Mouse (Mus musculus): ENCODE results near the gene Atic.
A peak's percentile ranks its signal among the peaks of the same experiment; 100 is the strongest.

Gene Atic

DNA sequence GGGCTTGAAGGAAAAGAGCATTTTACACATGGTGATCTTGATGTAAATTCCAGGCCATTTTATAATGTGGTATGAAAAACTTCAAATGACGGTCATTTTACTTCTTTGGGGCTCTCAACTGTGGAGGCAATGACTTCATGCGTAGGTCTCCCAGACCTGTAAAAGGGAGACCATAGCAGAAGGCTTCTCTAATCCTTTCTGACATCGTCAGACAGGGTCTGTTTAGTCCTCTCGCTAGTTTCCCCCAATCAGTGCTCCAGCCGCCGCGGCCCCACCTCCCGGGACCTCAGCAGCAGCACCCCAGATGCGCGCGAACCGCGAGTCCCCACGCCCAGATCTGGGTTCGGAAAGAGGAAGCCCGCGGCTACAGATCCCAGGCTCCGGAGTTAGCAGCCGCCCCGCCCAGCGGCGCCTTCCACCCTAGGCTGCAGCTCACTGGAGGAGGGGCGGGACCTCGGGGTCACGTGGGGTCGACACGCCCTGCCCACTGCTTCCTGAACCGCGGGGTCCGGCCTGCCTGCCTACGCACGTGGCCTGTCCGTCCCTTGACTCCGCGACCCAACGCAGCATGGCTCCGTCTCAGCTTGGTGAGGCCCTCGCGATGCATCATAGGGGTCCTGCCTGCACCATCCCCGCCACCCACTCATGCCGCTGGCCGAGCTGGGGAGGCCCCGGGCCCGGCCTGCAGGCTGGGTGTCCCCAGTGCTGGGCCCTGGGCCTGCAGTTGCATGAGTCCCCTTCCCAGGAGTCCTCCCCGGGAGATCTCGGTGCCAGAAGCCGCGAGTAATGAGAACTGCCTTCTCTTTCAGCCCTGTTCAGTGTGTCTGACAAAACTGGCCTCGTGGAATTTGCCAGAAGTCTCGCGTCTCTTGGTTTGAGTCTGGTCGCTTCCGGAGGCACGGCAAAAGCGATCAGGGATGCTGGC lies at the start of gene Atic:
Gene Atic, plus strand, starts transcription at position 463 of the 925 bp plus-strand sequence.
- DNase-seq: peak; percentile 93

GRCm38 (mm10) chr1:71507251-71507650 lies 49.7 kb upstream of the Atic start:
- no peak for DNase-seq

GRCm38 (mm10) chr1:71515041-71515440 lies 41.9 kb upstream of the Atic start:
- DNase-seq: peak; percentile 5

GRCm38 (mm10) chr1:71528808-71529648 lies 27.9 kb upstream of the Atic start:
- no peak for DNase-seq

DNA sequence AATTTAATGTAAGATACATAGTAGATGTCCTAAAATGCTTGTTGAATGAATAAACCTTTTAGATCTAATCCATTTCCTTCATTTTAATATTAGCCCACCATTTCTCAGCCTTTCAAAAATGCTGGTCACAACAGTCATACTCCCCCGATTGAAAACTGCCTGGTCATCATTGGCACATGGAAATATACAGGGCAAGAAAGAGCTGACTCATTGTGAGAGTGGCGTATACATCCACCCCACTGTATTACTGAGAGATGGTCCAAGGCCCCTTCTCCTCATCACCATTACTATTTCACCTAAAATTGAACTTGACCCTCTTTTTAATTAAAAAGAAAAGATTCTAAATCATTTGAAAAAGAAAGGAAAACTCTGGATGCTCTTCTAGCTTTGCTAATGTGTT lies 26.2 kb upstream of the Atic start:
- DNase-seq: no peak

GRCm38 (mm10) chr1:71531653-71532052 lies 25.3 kb upstream of the Atic start:
- peak; percentile 60 for DNase-seq

- DNase-seq: no peak
These were observed 17.3 kb upstream of the Atic start for GRCm38 (mm10) chr1:71539641-71540040.

DNA sequence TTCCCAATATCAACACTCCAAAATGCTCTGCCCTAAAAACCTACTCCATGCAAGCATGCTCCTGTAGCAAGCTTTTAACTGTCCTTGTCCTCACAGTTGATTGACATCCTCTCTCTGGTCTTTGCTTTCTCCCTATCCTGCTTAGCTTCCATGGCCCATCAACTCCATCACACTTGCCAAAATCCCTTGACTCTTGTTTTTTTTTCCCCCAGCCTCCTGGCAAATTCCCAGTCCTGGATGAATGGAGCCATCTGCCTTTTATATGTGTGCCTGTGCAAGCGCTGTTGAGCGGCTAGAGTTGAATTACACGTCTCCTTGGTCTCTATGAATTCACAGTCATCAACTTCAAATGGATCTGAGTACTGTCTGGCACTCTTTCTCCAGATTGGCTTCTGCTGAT lies 16.5 kb upstream of the Atic start:
- DNase-seq: peak; percentile 9

DNA sequence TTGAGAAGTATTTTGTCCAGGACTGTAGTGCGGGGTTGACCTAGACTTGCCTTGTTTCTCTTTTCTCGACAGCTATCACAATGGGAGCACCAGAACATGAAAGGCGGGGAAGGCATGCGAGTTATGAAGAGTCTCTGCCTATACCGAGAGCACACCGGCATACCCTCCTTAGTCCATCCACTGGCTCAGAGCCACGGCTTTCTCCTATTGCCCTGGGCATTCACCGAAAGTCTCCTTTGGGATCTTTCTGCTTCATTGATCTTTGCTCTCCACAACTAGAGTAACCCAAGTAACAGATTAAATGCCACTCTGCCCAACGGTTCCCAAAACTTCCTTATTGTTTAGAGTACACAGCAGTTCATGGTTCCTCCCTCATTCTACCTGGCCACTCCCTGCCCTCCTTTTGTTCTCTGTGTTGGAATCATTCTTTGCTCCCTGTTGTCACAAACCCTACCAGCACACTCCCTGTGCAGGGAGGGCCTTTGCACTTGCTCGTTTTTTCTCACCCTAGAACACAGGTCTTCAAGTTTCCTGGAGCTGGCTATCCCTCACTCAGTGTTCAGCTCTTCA lies 6.2 kb upstream of the Atic start:
- DNase-seq: peak; percentile 29

GRCm38 (mm10) chr1:71560626-71561025 lies 3.7 kb downstream of the Atic start:
- no peak for DNase-seq

DNA sequence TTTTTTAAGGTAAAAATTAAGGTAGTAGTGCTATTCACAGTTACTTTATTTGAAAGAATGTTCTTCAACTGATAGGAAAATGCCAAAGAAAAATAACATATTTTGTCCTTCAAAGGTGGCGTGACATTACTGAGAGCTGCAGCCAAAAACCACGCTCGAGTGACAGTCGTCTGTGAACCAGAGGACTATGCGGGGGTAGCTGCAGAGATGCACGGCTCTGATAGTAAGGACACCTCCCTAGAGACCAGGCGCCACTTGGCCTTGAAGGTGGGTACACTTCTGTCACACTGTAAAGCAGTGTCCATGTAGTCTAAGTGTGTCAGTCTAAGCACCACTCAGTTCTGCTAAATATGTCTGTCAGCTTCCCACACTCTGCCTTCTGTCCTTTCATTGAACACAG lies 7.3 kb downstream of the Atic start:
- no peak for DNase-seq

GRCm38 (mm10) chr1:71567884-71568605 lies 11.1 kb downstream of the Atic start:
- DNase-seq: no peak

DNA sequence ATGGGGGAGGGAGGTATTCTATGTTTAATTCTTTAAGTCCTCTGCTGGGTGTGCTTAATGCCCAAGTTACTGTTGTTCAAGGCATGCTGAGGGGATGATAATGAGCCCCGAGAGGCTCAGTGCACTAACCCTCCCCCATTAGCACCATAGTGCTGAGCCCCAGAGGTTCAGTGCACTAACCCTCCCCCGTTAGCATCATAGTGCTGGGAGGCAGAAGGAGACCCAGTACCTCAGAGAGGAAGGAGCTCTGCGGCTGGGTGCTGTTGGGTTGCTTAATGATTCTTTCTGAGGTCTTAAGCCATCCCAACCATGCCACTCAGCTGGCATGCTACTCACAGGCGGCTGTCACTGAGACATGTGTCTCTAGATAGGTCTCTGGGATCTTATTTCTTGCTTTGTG lies 13.2 kb downstream of the Atic start:
- no peak for DNase-seq

GRCm38 (mm10) chr1:71575987-71576386 lies 19.0 kb downstream of the Atic start:
- no peak for DNase-seq

DNA sequence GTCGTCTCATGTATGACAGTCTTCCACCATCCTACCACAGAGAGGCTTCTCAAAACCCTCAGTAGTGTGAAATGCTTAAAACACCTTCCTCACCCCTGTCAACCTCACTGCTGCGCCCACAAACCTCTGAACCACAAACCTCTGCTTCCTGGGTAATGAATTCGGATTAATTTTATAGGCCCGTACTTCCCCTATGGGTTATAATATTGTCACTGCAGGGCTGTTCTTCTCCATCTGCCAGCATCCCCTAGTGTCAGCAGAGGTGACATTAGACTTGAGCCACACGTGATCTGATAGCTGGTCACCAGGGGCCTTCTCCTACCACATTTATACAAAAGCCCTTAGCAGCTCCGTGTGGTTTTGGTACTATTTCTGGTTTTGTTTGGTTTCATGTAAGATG lies 19.9 kb downstream of the Atic start:
- DNase-seq: no peak

GRCm38 (mm10) chr1:71579526-71579925 lies 22.6 kb downstream of the Atic start:
- peak; percentile 40 for DNase-seq

GRCm38 (mm10) chr1:71580408-71580807 lies 23.5 kb downstream of the Atic start:
- DNase-seq: no peak

- no peak for DNase-seq
These were observed 26.4 kb downstream of the Atic start for GRCm38 (mm10) chr1:71583302-71583701.

- no peak for DNase-seq
These were observed 26.9 kb downstream of the Atic start for GRCm38 (mm10) chr1:71583900-71584299.

DNA sequence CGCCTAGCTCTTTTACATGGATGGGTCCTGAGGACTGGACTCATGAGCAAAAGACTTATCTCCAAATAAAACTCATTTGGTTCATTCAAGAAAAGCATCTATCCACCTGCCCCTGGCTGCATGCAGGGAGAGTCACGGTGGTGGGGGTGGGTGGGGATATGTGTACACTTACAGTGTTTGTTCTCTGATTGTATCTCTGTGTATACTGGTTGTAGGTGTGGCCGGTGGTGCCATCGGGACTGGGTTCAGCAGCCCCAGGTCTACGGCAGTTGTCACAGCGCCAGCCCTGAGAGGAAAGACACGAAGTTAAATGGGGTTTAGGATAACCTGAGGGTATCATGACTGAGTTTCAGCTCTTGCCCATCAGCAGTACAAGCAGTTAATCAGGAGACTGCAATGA lies 29.7 kb downstream of the Atic start:
- DNase-seq: no peak

DNA sequence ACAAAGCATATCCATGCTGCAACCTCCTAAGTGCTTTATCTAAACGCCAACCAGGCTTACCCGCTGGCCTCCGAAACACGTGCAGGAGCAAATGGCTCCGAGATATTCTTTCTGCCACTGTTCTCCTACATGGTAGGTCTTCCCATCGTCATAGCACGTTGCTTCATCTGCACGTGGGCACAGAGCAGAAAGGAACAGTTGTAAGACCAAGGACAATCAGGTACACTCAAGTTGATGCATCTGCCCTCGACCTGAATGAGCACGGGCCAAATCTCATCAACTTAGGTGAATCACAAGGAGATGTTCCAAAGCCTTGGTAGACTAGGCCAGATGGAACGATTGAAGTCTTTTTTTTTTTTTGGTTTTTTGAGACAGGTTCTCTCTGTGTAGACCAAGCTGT lies 33.1 kb downstream of the Atic start:
- DNase-seq: no peak

DNA sequence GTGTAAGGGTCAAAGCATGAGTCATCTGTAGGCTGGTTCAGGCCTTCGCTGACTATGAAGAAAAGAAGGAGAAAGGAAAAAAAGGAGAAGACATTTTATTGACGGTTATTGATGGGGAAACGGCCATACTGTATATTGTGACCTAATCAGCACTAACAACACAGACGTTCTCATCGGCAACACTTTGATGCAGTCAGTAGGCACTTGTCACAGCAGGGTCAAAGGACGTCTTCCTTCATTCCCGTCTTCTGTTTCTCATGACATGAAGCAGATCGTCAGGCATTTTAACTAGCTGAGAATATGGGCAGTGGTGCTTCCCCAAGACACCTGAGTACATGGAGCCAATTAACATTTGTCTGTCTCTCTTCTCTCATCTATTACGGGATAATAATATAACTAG lies 36.2 kb downstream of the Atic start:
- DNase-seq: no peak

DNA sequence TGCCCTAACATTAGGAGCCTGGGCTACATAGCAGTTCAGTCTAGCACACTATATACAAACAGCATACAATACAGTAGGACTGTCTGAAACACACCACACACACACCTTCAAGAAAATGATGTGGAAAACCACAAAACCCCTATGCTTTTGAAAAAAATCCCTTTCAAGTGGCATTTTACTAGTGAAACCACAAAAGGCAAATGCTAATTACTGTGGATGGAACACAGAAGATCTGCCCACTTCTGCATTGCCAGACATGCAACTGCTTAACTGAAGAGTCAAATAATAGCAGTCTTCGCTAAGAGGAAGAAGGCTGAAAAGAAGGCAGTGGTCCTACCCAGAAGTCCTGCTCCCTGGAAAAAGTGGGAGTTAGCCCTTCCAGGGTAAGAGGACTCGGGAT lies 37.3 kb downstream of the Atic start:
- no peak for DNase-seq
